Mouse (Mus musculus) right cerebral cortex, postnatal 10 days (tissue): ENCODE measurements around the gene Btbd35f11.
"Not testable (repeated sequence)": the region's sequence is repeated elsewhere in the genome, so short reads cannot be mapped to it uniquely, and the experiment has no call there.

Experiments
- DNase-seq, 2 experiments: peaks; one replicate each; pipeline ENCODE4 v3.0.0; 2021; ENCODE audit warnings: low spot score in 2 of 2

The Btbd35f11 gene

DNA sequence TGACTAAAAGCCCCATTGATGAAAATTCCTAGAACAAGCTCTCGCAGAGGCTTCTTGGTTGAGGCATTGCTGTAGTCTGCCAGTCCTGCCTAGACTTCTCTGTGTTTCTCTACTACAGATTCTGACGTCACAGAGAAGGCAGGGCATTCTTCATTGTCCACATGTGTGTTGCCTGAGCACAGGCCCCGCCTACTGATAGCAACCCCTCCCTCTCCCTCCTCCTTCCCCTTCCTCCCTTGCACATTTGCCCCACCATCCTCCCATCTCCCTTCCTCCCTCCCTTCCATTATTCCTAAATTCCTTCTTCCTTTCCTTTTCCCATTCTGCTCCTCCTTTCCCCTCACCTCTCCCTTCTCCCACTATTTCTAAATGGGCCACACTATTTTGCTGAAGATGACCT, at the start of gene Btbd35f11:
Btbd35f11 (minus strand) TSS at position 101 of the 400 bp plus-strand sequence.
- not testable (repeated sequence) for DNase-seq

DNA sequence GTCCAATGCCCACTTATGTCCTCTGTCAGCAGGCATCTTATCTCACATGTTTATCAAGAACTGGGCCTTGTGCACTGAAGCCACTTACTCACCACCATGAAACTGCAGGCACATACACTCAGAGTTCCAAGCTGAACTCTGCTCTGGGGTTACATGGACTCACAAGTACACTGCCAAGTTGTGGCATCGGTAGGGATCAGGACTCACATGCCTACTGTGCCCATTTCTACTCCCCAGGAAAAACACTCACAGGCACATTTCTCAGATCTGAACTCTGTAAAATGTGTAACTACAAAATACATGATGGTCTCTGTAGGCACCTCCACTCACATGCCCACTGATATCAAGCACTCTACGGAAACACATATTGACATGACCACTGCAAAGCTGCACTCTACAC, 33.5 kb downstream of the Btbd35f11 start:
- not testable (repeated sequence) for DNase-seq
